Mouse (Mus musculus): Measurements from ENCODE around the gene Lipk. TPM values are rescaled to one million over a fixed set of nuclear protein-coding genes. Genes with fewer than 3 reads are reported as not detected.

Lipk gene
- total RNA-seq, 2 experiments from 2014 or later, result not detected

Other genes with a start within 250 kb of the Lipk start
- 16.5 and 22.5 TPM in 2 replicates for gene Lipo3, start 246.3 kb upstream of the Lipk start, total RNA-seq (2015)
- gene Lipo3, start 246.3 kb upstream of the Lipk start, total RNA-seq (2017), result 10.0 and 13.6 TPM in 2 replicates
- gene Lipo1, start 220.8 kb upstream of the Lipk start, total RNA-seq (2015), result not detected in 2 replicates
- not detected in 2 replicates for gene Lipo1, start 220.8 kb upstream of the Lipk start, total RNA-seq (2017)
- not detected in 2 replicates for gene Lipf, start 47.1 kb upstream of the Lipk start, total RNA-seq (2015)
- gene Lipf, start 47.1 kb upstream of the Lipk start, total RNA-seq (2017), result not detected in 2 replicates
- gene Lipn, start 59.1 kb downstream of the Lipk start, total RNA-seq (2015), result 1.4 TPM in 1 of 2 replicates, not detected in the other
- gene Lipn, start 59.1 kb downstream of the Lipk start, total RNA-seq (2017), result not detected in 2 replicates
- gene Lipm, start 92.6 kb downstream of the Lipk start, total RNA-seq (2015), result not detected in 2 replicates
- gene Lipm, start 92.6 kb downstream of the Lipk start, total RNA-seq (2017), result not detected in 2 replicates
- gene Ankrd22, start 157.8 kb downstream of the Lipk start, total RNA-seq (2015), result 23.3 and 30.5 TPM in 2 replicates
- 14.3 and 24.6 TPM in 2 replicates for gene Ankrd22, start 157.8 kb downstream of the Lipk start, total RNA-seq (2017)
- 29.4 and 32.4 TPM in 2 replicates for gene Stambpl1, start 183.9 kb downstream of the Lipk start, total RNA-seq (2015)
- 22.0 and 24.0 TPM in 2 replicates for gene Stambpl1, start 183.9 kb downstream of the Lipk start, total RNA-seq (2017)
- 5.4 and 6.4 TPM in 2 replicates for gene Acta2, start 247.3 kb downstream of the Lipk start, total RNA-seq (2015)
- gene Acta2, start 247.3 kb downstream of the Lipk start, total RNA-seq (2017), result 3.7 and 4.7 TPM in 2 replicates